Mouse (Mus musculus): ENCODE measurements around the gene Scp2.

The Scp2 gene

DNA sequence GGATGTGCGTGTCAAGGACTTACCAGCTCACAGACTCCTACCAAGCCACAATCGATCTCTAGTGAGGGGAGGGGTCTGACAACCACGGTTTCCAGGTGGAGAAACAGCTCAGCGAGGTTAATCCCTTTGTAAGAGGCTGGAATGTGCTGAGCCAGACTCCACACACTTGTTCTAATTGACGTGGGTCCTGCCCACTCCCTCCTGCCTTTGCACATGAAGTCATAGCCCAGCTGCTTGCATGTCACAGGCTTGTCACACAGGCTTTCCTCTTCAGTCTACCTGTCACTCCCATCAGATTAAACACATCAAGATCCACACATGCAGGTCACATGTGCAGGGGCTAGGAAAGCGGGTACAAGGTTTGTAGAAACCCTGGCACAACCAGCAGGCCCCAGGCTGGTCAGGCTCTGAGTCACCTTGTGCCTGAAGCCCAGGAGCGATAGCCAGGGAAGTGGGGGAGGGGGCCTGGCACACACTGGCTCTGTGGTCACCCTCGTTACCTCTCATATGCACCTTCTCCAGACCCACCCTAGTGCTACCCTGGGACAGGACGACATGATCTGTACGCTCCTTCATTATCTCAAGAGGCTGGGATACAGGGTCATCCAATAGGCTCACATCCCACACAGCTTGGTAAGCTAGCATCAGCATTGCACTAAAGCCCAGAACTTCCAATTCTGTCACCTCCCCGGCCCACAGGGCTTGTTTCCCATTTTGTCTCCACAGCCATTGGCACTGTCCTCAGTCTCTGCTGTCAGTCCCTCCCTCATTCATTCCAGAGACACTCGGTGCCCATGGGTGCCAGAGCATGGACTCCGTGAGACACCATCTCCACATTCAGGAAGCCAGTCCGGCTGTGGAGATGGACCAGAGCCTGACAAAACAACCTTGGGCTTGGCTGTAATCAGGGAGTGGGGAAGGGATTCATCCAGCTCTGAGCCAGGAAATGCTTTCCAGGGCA lies 125.6 kb downstream of the Scp2 start:
- in situ Hi-C loops (cut with MboI; ENCODE audit: low sequenced_read_pairs): no loop called here

DNA sequence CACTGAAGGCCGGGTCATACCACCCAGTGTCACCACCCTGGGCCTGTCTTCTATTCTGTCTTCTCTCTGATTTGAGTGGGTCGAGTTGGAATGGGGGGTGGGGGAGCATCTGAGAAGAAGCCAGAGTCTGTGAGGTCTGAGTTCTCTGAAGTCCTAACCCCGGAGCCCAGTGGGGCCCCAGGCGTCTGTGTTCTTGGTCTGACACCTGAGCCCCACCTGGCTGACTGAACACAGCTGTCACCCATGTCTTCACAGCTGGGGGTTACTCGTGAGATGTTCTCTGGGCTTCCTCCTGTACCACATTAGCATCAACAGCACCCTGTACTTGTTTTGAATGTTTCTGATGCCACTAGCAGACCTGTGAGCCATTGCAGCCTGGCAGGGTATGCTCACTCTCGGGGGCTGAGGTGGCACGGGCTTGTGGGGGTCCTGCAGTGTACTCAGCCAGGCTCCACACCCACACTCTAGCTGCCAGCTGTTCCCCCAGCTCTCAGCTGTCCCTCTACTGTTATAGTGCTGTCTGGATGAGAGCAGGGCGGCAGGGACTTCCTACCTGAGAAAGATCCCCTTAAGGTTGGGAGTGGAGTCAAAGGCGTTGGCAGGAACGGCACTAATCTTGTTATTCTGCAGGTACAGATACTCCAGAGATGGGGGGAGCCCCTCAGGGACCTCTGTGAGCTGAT lies 126.4 kb downstream of the Scp2 start:
- in situ Hi-C loops (cut with MboI; ENCODE audit: low sequenced_read_pairs): no loop called here

GRCm38 (mm10) chr4:108017839-108018238 lies 127.0 kb downstream of the Scp2 start:
- in situ Hi-C loops (cut with MboI; ENCODE audit: low sequenced_read_pairs): no loop called here

DNA sequence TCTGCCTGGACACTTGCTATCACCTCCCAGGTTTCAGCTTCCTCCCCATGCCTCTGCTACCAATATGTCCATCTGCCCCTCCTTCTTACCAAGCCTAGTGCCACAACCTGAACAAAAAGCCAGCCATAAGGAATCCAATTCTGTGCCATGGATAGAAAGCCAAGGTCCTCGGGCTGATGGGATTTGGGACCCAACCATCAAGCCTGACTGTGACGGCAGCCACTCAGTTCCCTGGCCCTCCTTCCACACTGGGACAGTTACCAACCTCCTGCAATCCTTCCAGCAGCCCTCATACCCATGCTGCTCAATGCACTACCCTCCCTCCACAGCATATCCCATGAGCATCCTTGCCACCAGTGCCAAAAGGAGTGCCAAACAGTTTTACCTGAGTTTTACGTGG lies 128.5 kb downstream of the Scp2 start:
- in situ Hi-C loops (cut with MboI; ENCODE audit: low sequenced_read_pairs): no loop called here

GRCm38 (mm10) chr4:108015067-108015765 lies 129.6 kb downstream of the Scp2 start:
- in situ Hi-C loops (cut with MboI; ENCODE audit: low sequenced_read_pairs): no loop called here

DNA sequence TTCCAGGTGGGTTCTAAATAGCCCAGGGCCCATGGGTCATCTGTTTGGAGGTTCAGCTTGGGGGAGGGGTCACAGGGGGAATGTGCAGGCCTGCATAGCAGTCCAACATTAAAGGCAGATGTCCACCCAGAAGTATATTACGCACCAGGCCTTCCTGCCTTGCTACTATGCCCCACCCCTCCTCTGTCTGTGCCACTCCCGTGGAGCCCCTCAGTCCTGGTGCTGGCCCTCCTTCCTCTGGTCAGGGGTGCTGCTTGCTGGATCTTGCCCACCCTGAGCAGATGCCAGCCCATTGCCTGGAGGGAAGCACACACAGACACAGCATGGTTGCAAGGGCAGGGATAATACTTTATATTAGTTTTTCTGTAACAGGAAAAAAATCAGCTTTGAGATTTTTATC lies 130.3 kb downstream of the Scp2 start:
- in situ Hi-C loops (cut with MboI; ENCODE audit: low sequenced_read_pairs): no loop called here

GRCm38 (mm10) chr4:108008541-108008940 lies 136.3 kb downstream of the Scp2 start:
- in situ Hi-C loops (cut with MboI; ENCODE audit: low sequenced_read_pairs): no loop called here

- in situ Hi-C loops (cut with MboI; ENCODE audit: low sequenced_read_pairs): no loop called here
These were observed 137.2 kb downstream of the Scp2 start for GRCm38 (mm10) chr4:108007532-108008103.

GRCm38 (mm10) chr4:108005328-108005727 lies 139.5 kb downstream of the Scp2 start:
- in situ Hi-C loops (cut with MboI; ENCODE audit: low sequenced_read_pairs): no loop called here

DNA sequence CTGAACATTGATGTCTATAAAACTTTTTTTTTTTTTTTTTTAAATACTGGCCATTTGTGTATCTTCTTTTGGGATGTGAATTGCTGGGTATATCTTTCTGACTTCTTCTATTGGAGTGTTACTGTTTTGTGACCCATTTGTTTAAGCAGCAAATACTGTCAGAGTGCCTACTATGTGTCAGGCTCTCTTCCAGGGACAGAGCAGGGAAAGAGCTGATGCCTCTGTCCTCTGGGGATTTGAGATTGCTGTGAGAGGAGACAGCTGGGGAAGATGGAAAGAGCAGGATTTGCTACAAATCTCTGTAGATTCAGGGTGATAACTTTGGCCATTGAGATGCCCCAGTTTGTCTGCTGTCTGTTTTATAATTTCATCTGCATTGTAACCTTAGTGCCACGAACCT lies 145.4 kb downstream of the Scp2 start:
- in situ Hi-C loops (cut with MboI; ENCODE audit: low sequenced_read_pairs): no loop called here

DNA sequence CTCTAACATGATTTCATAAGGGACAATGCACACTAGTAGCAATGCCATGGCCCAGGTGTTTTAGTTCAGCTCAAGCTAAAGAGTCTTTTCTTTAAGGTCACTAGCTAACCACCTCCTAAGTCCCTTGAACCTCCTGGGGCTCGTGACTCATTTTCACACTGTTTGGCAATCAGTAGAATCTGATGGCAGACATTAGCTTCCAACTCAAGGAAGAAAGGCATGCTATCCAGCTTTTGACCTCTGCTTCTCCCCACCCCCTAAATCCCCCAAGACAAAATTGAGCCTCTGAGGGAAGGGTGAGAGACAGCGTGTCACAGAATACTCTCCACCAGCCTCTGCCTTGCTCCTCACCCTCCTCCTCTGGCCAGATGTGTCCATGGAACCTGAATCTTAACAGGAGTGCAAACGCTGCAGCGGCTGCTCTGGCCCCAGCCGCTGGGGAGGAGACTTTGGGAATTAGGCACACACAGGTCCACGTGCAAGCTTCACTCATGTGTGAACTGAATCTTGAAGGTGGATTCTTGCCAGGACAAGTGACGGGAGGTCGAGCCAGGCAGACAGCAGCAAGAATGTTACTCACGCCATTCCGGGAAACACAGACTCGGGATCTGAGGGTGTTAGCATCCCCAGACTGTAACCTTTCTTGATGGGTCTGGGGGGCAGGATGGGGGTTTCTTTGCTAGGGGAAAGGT lies 146.0 kb downstream of the Scp2 start:
- in situ Hi-C loops (cut with MboI; ENCODE audit: low sequenced_read_pairs): no loop called here

GRCm38 (mm10) chr4:107996418-107996986 lies 148.3 kb downstream of the Scp2 start:
- in situ Hi-C loops (cut with MboI; ENCODE audit: low sequenced_read_pairs): no loop called here

GRCm38 (mm10) chr4:107995727-107996126 lies 149.1 kb downstream of the Scp2 start:
- in situ Hi-C loops (cut with MboI; ENCODE audit: low sequenced_read_pairs): no loop called here

DNA sequence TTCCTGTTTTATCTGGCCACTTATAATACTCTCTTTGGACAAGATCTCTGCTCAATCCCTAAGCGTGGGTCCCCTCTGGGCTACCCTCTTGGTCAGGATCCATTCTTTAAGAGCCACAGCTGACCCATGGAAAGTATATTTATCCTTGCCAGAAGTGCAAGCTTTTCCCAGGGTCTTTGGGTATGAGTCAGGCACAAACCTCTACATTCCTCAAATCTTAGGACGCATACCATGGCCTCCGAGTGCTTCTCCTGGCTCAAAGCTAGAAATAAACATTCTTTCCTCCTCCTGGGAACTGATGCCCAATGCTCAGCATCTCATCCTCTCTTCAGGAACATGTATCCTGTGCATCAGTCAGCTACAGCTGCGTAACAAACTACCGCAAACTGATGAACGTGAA lies 149.8 kb downstream of the Scp2 start:
- in situ Hi-C loops (cut with MboI; ENCODE audit: low sequenced_read_pairs): no loop called here
